Mouse (Mus musculus) heart, postnatal 10 days (tissue): ENCODE measurements at regions not wholly inside any gene's neighbourhood (a gene's known extent, or its start where the extent isn't known, plus 50 kb on each side); places are given as distances from the start of the nearest gene placed in this dataset.

Experiments used
- DNase-seq, 2 experiments: peaks; one replicate each; pipeline ENCODE4 v3.0.0; 2021
- intact Hi-C: fragments of 180-260 bp; cut with DNase I; formaldehyde crosslinking; loops from one replicate; pipeline ENCODE4 v1.15.1; 2025

DNA sequence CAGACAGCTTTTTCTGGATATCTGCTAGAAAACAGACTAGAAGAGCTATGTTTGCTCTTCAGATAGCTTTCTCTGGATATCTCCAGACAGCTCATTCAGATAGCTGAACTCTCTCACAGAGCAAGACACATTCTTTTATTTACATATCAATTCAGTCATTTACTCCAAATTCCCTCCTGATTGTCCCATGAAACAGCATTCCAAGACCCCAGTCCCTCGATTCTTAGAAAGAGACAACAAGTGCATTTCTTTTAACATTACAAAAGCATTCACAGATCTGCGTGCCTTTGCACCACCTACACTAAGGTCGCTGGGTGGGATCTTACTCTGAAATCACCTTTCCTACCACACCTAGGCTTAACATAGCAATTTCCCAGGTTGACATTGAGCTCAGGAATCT is 1039.5 kb upstream of the Ddx18 start:
- intact Hi-C loops, result no loop called here
- no peak for DNase-seq

DNA sequence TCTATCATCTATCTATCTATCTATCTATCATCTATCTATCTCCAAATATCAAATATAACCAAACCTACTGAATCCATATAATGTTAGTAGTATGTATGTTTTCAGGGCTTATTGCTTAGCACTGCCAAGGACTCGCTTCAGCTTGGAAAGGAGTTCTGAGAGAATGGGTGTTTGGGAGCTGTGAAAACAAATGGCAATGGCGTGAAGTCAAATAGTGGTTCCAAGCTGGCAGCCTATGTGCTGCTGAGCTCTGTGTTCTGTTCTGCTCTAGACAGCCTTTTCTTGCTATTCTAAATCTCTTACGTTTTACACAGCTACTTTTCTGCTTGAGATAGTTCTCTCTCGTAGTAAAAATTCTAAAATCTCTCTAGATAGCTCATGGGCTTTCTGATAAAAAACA is 1008.2 kb upstream of the Ddx18 start:
- DNase-seq, result no peak
- intact Hi-C loops, result no loop called here

DNA sequence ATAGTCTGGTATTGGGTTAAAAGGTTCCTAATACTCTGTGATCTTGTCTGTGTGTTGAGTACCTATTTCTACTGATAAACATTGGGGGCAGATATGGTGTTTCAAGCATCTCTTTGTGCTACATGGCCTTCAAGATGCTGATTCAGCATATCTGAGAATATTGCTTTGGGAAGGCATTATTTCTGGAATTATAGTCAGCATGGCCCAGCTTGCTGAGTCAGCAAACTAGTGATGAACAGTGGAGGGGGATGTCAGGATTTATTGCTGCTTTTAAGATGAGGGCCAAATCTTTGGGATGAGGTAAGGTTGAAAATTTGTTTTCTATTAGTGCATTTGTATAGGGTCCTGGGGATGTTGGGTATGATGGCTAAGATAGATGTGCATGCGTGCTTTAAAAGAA is 983.8 kb upstream of the Ddx18 start:
- DNase-seq, result no peak
- intact Hi-C loops, result no loop called here

DNA sequence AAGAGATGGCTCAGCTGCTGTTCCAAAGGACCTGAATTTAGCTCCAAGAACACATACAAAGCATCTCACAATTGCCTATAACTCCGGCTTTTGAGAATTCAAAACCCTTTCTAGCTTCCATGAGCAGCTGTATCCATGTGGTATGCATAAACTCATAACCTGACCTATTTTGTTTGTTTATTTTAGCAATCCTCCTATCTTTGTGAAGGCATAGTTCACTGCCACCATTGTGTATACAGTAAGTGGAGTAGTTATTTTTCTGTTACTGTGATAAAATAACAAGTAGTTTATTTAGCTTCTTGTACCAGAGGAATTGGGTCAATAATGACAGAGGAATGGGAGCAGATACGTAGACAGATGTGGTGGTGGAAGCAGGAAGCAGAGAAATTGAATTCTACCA is 941.8 kb upstream of the Ddx18 start:
- intact Hi-C loops, result no loop called here
- DNase-seq, result no peak

DNA sequence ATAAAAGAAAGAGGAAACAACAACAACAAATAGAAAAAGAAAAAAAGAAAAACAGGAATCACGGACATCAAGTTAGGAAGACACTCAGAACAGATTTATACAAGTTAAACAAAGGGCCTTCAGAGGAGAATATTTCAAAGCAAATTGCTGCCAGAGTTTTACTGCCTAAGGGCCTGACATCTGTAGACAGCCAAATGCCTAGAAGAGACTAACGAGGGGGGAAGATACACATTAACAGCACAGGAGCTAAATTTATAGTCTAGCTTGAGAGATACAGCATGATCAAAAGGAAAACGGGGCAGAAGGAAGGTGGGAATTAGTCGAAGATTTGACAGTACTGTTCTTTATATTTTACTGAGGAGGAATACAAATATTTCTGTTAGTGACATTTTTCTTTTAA is 933.9 kb upstream of the Ddx18 start:
- intact Hi-C loops, result no loop called here
- DNase-seq, result no peak

- intact Hi-C loops, result no loop called here
- no peak for DNase-seq
Observed at GRCm38 (mm10) chr1:122478003-122478402, 910.2 kb upstream of the Ddx18 start.

DNA sequence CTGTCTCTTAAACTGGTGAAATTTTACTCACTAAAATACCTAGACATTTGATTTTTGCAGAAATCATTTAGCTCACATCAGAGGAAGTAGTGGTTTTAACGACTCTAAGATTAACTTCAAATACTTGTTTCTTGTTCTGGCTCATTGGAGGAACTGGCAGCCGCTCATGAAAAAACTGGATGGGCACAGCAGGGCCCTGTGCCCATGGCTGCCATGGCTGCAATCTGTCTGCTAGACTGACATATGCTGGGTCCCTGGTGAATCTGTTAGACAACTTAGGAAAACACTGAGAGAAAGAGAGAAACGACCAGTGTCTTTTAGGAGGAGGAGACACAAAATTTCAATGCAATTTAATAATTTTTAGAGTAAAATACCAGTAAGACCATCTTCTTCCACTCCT is 896.1 kb upstream of the Ddx18 start:
- intact Hi-C loops, result no loop called here
- no peak for DNase-seq

DNA sequence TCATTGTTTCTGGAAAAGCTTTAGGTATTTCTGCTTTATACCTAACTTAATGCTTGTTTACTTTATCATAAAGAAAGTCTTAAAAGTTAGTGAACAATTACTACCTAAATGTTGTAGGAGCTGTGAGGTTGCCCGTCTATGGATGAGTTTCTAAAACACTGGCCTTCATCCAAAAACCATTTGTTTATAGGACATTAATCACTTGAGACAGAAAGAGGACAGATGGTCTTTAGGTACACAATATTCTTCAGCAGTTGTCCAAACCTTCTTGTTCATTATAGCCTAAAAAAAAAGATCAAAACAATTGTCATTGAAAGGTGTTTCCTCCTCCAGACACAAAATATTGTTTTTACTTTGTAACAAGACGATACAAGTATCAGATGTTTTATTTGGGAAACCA is 891.3 kb upstream of the Ddx18 start:
- no peak for DNase-seq
- intact Hi-C loops, result no loop called here

- intact Hi-C loops, result no loop called here
- no peak for DNase-seq
Observed at GRCm38 (mm10) chr1:122454881-122455280, 887.1 kb upstream of the Ddx18 start.

- no peak for DNase-seq
- intact Hi-C loops, result no loop called here
Observed at GRCm38 (mm10) chr1:122453617-122454016, 885.8 kb upstream of the Ddx18 start.

DNA sequence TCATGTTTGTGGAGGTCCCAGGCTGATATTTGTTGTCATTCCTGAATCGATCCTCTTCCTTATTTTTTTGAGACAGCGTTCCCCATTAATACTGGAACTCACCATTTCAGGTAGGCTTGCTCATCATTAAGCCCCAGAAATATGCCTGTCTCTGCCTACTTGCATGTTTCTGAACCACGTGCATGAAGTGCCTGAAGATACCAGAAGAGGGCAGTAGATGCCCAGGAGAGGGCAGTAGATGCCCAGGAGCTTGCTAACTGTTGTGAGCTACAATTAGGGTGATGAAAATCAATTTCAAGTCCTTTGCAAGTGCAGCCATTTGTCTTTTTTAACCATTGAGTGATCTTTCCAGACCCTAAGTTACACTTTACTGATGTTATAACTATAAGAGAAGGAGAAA is 871.6 kb upstream of the Ddx18 start:
- no peak for DNase-seq
- intact Hi-C loops, result no loop called here

DNA sequence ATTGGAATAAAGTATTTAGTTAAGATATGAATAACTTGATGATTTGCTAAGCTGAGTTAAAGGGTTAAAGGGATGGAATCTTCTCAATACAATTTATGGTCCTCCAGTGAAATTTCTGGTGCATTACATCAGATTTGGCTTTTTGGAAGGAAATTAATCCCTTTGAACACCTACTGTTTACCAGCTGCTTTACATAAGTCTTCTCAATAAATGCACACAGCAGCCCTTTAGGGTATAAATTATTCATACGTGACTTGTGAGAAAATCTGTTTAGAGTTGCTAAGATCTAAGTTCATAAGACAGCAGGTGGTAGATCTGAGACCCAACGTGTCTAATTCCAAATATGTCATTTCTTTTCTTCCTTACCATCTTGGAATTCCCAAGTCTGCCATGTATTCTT is 855.7 kb upstream of the Ddx18 start:
- intact Hi-C loops, result no loop called here
- DNase-seq, result no peak

DNA sequence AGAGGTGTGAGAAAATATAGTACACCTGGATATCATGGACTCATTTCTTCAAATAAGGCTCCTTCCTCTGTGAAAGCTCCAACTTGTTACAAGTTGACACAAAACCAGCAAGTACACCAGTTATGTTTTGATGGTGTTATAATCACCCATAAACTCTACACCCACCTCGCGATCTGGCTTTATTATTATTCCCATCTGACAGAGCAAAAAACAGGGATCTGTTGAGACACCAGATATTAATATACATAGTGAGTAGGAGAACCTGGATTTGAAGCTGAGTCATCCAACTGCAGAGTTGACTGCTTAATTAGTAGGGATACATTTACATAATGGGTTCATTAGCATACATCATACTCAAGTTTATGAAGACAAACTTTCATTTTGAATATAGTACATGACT is 828.6 kb upstream of the Ddx18 start:
- intact Hi-C loops, result no loop called here
- DNase-seq, result no peak

- DNase-seq, result no peak
- intact Hi-C loops, result no loop called here
Observed at GRCm38 (mm10) chr1:122393660-122394355, 826.0 kb upstream of the Ddx18 start.

DNA sequence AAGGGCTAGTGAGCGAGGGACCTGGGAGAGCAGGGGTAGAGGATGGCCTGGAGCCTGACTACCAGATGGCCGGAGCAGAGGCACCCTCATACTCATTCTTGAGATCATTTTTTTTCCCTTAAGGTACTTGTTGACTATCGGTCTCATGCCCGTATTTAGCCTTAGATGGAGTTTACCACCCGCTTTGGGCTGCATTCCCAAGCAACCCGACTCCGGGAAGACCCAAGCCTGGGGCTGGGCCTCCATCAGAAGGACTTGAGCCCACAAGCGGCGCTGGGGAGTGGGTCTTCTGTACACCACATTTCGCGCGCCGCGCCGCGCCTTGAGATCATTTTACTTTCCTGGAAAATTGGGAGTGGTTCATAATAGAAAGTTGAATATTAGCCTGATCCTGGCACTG is 789.2 kb upstream of the Ddx18 start:
- intact Hi-C loops, result no loop called here
- peak; percentile 93 to 99 for DNase-seq

DNA sequence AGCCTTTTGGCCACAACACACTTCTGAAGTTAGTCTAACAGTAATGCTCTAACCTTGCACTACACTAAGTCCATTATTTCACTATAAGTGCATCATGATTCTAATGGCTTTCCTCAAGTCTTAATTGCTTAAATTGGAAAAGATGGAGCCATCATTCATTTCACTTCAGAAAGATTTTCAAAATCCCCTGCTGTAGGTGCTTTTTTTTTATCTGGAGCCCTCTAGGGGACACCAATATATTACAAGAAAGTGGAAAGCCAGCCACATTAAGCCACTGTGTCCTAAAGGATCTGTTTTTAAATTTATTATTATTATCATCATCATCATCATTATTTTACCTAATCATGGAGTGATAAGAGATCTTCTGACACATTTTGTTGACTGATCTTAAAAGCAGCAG is 783.7 kb upstream of the Ddx18 start:
- no peak for DNase-seq
- intact Hi-C loops, result loop anchor here (5.0 kb wide), 1 partner anchor 754 kb away; no protein-coding TSS in a partner anchor

DNA sequence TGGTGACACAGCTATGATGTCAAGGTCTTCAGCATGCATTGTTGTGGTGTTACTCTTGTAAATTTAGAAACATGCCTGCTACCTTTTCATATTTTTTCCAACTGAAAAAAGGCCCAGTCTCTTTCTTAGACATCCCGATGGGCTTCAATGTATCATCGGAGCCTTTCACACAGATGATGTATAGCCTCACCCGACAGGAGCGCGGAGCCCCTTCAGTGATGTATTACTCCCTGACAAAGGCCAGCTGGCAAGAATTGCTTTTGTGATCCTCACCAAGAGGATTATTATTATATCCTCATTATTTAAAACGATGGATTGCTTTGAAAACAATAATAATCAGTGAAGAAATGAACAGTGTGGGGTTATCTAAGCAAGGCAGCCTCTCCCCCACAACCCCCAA is 765.5 kb upstream of the Ddx18 start:
- DNase-seq, result no peak
- intact Hi-C loops, result no loop called here

GRCm38 (mm10) chr1:122328276-122328675 is 760.5 kb upstream of the Ddx18 start:
- intact Hi-C loops, result no loop called here
- no peak for DNase-seq
